Mouse (Mus musculus) liver, embryonic 14.5 days (tissue): Measurements from ENCODE around the gene Ilf2. TPM values are rescaled to one million over a fixed set of nuclear protein-coding genes. Genes with fewer than 3 reads are reported as not detected.

Source experiments
- ATAC-seq: fragments of 200-750 bp; cut with Nextera tagmentation; 2 replicates; pipeline ENCODE4 v1.8.0; 2017; ENCODE audit warnings: moderate number of reproducible peaks, mild to moderate bottlenecking, moderate library complexity; ENCODE audit not compliant: insufficient read depth
- DNase-seq, 3 experiments: peaks; one replicate each; pipeline ENCODE4 v3.0.0-alpha.2; 2012 to 2013; ENCODE audit warnings: low read depth in 3 of 3, low spot score in 3 of 3
- H3K27ac ChIP-seq: fragments of 300-500 bp; sonication (generic); 2 replicates; pipeline ENCODE4 v1.5.1; 2014; ENCODE audit warnings: moderate library complexity, mild to moderate bottlenecking, control low read depth, inconsistent platforms
- H3K27me3 ChIP-seq: fragments of 300-500 bp; sonication (generic); 2 replicates; pipeline ENCODE4 v1.6.1; 2014; ENCODE audit warnings: mild to moderate bottlenecking, low read length, moderate library complexity; ENCODE audit not compliant: control insufficient read depth, insufficient read depth
- H3K36me3 ChIP-seq: fragments of 300-500 bp; sonication (generic); replicated peaks from 2 replicates; pipeline ENCODE4 v1.6.1; 2014; ENCODE audit warnings: low read depth; ENCODE audit not compliant: control insufficient read depth, insufficient read depth
- H3K4me1 ChIP-seq, 2 experiments: fragments of 200-500 bp in 1 of 2; fragments of 300-500 bp in 1 of 2; sonication (generic) in 1 of 2; replicated peaks; 2 replicates each; pipeline ENCODE4 v1.6.1; 2012 to 2014; ENCODE audit warnings: antibody characterized with exemption in 1 of 2, inconsistent platforms in 1 of 2, low read length in 1 of 2; ENCODE audit not compliant: control insufficient read depth in 2 of 2, insufficient read depth in 2 of 2
- H3K4me2 ChIP-seq: fragments of 300-500 bp; sonication (generic); 2 replicates; pipeline ENCODE4 v1.6.1; 2014; ENCODE audit warnings: low read depth, mild to moderate bottlenecking, control low read depth, moderate library complexity
- H3K4me3 ChIP-seq, 2 experiments: fragments of 200-500 bp in 1 of 2; fragments of 300-500 bp in 1 of 2; sonication (generic) in 1 of 2; 2 replicates each; pipeline ENCODE4 v1.5.1; 2012 to 2014; ENCODE audit warnings: low read depth in 2 of 2, low read length in 2 of 2, mild to moderate bottlenecking in 2 of 2, control low read depth in 1 of 2, inconsistent platforms in 1 of 2, moderate library complexity in 1 of 2; ENCODE audit not compliant: insufficient read depth in 1 of 2
- H3K9ac ChIP-seq: fragments of 300-500 bp; sonication (generic); replicated peaks from 2 replicates; pipeline ENCODE4 v1.6.1; 2014; ENCODE audit warnings: mild to moderate bottlenecking, control low read depth, moderate library complexity
- H3K9me3 ChIP-seq: fragments of 300-500 bp; sonication (generic); 2 replicates; pipeline ENCODE4 v1.6.1; 2016; ENCODE audit warnings: low read length, mixed read lengths; ENCODE audit not compliant: control insufficient read depth
- CTCF ChIP-seq: IDR thresholded peaks from 2 replicates; pipeline ENCODE4 v1.5.1; 2016; ENCODE audit warnings: antibody characterized with exemption, low read depth, control low read depth
- EP300 ChIP-seq: IDR thresholded peaks from 2 replicates; pipeline ENCODE4 v1.6.1; 2016; ENCODE audit warnings: antibody characterized with exemption, low read depth
- WGBS: fragments of 180-500 bp; shearing (Covaris S2); extraction: QIAGEN DNeasy Blood & Tissue Kit; methylation state at CpG from one replicate; pipeline ENCODE4 v1.1.7; 2014; ENCODE audit not compliant: insufficient replicate concordance; 5-methylcytosine and 5-hydroxymethylcytosine counted together
- polyA plus RNA-seq, 2 experiments: library from polyadenylated mRNA; depleted of rRNA in 1 of 2; stranded (reverse) in 1 of 2; unstranded in 1 of 2; fragments of >200 nt; fragmentation: Nextera tagmentation in 1 of 2; extraction: Ambion mirVana in 1 of 2; gene quantifications; 2 replicates each; pipeline versions ENCODE4 v1.2.1 to v1.2.3; 2012 to 2014

The Ilf2 gene
- polyA plus RNA-seq, 2 experiments: 34.5 to 46.5 TPM

GRCm38 (mm10) chr3:90497597-90497996 lies 21.7 kb downstream of the Ilf2 start:
- no peaks in the 10 kb centered on the region for H3K9me3 ChIP-seq
- DNase-seq (no peak), ATAC-seq (no peak)
- H3K4me2 ChIP-seq: no peak overlapping the region
- peaks cover 69% of the 10 kb centered on the region for H3K36me3 ChIP-seq
- H3K4me1 ChIP-seq: no peaks in the 10 kb centered on the region
- TF ChIP-seq EP300 (no peak), CTCF (no peak)
- H3K27ac ChIP-seq: no peak overlapping the region
- no peak overlapping the region for H3K4me3 ChIP-seq
- H3K9ac ChIP-seq: no peak overlapping the region
- H3K27me3 ChIP-seq: no peaks in the 10 kb centered on the region

- 84% methylated on average over 4 of the region's 4 CpGs for WGBS
- Histone ChIP-seq H3K27ac (no peak overlapping the region), H3K4me1 (peaks cover 7 to 11% of the 10 kb centered on the region in 2 experiments), H3K4me2 (no peak overlapping the region), H3K36me3 (peaks cover 90% of the 10 kb centered on the region), H3K9ac (no peak overlapping the region), H3K27me3 (no peaks in the 10 kb centered on the region), H3K9me3 (no peaks in the 10 kb centered on the region), H3K4me3 (no peak overlapping the region)
- DNase-seq (no peak), ATAC-seq (no peak)
- no peak for TF ChIP-seq EP300
- no peak for TF ChIP-seq CTCF
These were observed 27.5 kb downstream of the Ilf2 start for GRCm38 (mm10) chr3:90503444-90503843.

- H3K9me3 ChIP-seq: no peaks in the 10 kb centered on the region
- no peak overlapping the region for H3K4me3 ChIP-seq
- no peak for ATAC-seq
- no peak for TF ChIP-seq CTCF
- TF ChIP-seq EP300: no peak
- no peaks in the 10 kb centered on the region for H3K27me3 ChIP-seq
- H3K4me2 ChIP-seq: no peak overlapping the region
- H3K27ac ChIP-seq: no peak overlapping the region
- no peak for DNase-seq
- no peak overlapping the region for H3K9ac ChIP-seq
- peaks cover 72% of the 10 kb centered on the region for H3K36me3 ChIP-seq
- WGBS: 87% methylated on average over 5 of the region's 5 CpGs
- peaks cover 7 to 11% of the 10 kb centered on the region in 2 experiments for H3K4me1 ChIP-seq
These were observed 29.3 kb downstream of the Ilf2 start for GRCm38 (mm10) chr3:90505216-90505615.

GRCm38 (mm10) chr3:90506362-90506761 lies 30.4 kb downstream of the Ilf2 start:
- H3K27me3 ChIP-seq: no peaks in the 10 kb centered on the region
- no peak overlapping the region for H3K4me2 ChIP-seq
- DNase-seq (no peak), ATAC-seq (no peak)
- no peak overlapping the region for H3K27ac ChIP-seq
- 84% methylated on average over 3 of the region's 3 CpGs for WGBS
- no peaks in the 10 kb centered on the region for H3K9me3 ChIP-seq
- H3K36me3 ChIP-seq: peaks cover 65% of the 10 kb centered on the region
- H3K9ac ChIP-seq: no peak overlapping the region
- TF ChIP-seq CTCF (no peak), EP300 (no peak)
- H3K4me1 ChIP-seq: peaks cover 7 to 11% of the 10 kb centered on the region in 2 experiments
- H3K4me3 ChIP-seq: no peak overlapping the region

GRCm38 (mm10) chr3:90508287-90508949 lies 32.5 kb downstream of the Ilf2 start:
- no peak for TF ChIP-seq EP300
- TF ChIP-seq CTCF: no peak
- Histone ChIP-seq H3K27ac (peak overlapping the region; percentile 84), H3K4me1 (peaks cover 7 to 11% of the 10 kb centered on the region in 2 experiments), H3K27me3 (no peaks in the 10 kb centered on the region; the same call in 1 of the 2 replicates), H3K9ac (peak overlapping the region; percentile 99), H3K4me3 (peak overlapping the region; percentile 93 to 97), H3K4me2 (peak overlapping the region; percentile 97), H3K36me3 (peaks cover 44% of the 10 kb centered on the region), H3K9me3 (no peaks in the 10 kb centered on the region)
- DNase-seq (no peak), ATAC-seq (no peak)
- under 1% methylated on average over 20 of the region's 20 CpGs for WGBS
